Mouse (Mus musculus): ENCODE data around the gene A730061H03Rik. TPM values are rescaled to one million over a fixed set of nuclear protein-coding genes. Genes with fewer than 3 reads are reported as not detected.

The A730061H03Rik gene
- polyA plus RNA-seq, 1 experiment from 2014 or later: 1.1 TPM

DNA sequence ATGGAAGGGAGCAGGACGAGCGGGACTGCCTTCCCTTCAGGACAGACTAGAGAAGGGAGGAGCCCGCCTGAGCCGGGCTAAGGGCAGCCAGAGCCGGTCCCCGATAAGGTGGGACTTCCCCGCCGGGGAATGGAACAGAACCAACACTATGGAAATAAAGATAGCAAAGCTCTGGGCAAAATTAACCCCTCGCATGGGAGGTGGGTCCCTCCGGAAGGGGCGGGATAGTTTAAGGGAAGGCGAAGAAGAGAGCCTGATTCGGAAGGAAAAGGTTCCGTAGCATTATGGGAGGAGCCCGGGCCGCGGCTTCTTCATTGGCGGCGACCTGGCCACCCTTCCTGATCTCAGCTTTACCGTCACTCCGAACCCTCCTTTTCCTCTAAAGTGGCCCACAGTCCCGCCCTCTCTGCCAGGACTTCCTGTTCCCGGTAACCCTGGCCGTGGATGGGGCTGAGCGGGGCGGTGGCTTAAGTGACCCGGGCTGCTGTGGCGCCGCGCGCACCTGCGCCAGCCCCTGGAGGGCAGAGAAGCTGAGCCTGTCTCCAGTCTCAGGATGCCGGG, 31.2 kb upstream of the A730061H03Rik start, which contains the start of gene Rnf31:
Gene Rnf31 (plus strand): TSS at position 378 of the 561 bp plus-strand sequence.
- H3K4me2 ChIP-seq: peak within 1 kb of the TSS; percentile 96
- no peaks in the 10 kb centered on the region for H3K27me3 ChIP-seq
- peak within 1 kb of the TSS; percentile 89 for H3K4me3 ChIP-seq (replicated peaks)
- peaks cover 55% of the 10 kb centered on the region for H3K36me3 ChIP-seq
- H3K9ac ChIP-seq (replicated peaks): peak within 1 kb of the TSS; percentile 82
- H3K9me3 ChIP-seq: no peaks in the 10 kb centered on the region
- peaks cover 24% of the 10 kb centered on the region for H3K4me1 ChIP-seq (replicated peaks)
- WGBS: 0% methylated on average over 33 of the region's 33 CpGs
- H3K27ac ChIP-seq: peak within 1 kb of the TSS; percentile 94
- peak; percentile 88 for ATAC-seq (ENCODE audit: insufficient number of reproducible peaks, insufficient read depth, low FRiP score, low TSS enrichment, low read depth)

DNA sequence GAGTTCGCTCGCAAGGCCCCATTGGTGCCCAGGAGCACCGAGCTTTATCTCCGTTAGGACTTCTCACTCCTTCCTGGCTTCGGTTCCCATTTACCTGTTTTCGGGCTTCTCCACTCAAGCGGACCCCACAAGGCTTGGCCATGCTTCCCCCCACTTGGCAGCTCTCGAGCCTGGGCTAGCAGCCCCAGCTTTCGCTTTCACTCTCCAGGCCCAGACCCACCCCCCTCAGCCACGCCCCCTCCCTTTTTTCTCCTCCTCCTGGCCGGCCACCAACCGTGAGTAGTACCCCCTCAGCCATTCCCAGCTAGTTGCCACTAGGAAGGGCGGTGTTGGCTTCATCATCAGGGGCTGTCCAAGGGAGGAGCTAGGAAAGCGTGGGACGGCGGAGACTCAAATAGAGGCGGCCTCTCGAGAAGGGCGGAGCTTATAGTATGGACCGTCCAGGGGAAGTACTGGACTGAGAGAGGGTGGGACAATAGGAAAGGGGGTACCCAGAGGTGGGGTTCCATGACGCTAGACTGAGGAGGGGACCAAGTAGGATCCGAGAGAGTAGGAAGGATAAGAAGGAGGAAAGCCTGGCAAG, 30.6 kb upstream of the A730061H03Rik start, which contains the start of gene Psme2:
Gene Psme2 (minus strand): TSS at position 366 of the 583 bp plus-strand sequence.
- Histone ChIP-seq H3K4me2 (peak within 1 kb of the TSS; percentile 96), H3K27ac (peak within 1 kb of the TSS; percentile 94), H3K9ac (replicated peaks) (peak within 1 kb of the TSS; percentile 82), H3K4me3 (replicated peaks) (peak within 1 kb of the TSS; percentile 89), H3K9me3 (no peaks in the 10 kb centered on the region), H3K27me3 (no peaks in the 10 kb centered on the region), H3K4me1 (replicated peaks) (peaks cover 24% of the 10 kb centered on the region), H3K36me3 (peaks cover 50% of the 10 kb centered on the region)
- WGBS: 2% methylated on average over 22 of the region's 22 CpGs
- ATAC-seq (ENCODE audit: insufficient number of reproducible peaks, insufficient read depth, low FRiP score, low TSS enrichment, low read depth): peak; percentile 96

DNA sequence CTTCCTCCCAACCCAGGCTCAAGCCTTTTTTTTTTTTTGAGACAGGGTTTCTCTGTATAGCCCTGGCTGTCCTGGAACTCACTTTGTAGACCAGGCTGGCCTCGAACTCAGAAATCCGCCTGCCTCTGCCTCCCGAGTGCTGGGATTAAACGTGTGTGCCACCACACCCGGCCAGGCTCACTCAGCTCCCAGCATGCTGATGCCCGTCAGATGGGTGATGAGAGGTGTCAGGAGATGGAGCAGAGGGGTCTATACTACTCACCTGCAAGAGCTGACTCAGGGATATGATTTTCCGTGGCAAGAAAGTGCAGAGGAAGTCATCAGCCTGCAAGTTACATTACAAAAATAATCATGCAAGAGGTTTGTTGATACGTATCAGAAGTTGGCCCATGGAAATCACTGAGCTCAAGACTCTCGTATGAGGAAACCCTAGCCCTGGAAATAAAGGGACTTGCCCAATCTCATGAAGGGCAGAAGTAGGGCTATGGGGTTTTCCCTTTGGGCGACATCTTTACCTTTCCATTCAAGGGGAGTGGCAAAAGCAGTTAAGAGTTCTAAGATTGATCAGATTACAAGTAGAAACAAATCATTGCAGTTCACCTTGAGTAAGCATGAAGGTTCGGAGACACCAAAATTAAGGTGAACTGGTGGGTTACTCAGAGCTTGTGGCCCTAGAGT, 29.7 kb upstream of the A730061H03Rik start:
- Histone ChIP-seq H3K4me2 (peak overlapping the region; percentile 96), H3K27ac (peak overlapping the region; percentile 68; the same call in 1 of the 2 replicates)

DNA sequence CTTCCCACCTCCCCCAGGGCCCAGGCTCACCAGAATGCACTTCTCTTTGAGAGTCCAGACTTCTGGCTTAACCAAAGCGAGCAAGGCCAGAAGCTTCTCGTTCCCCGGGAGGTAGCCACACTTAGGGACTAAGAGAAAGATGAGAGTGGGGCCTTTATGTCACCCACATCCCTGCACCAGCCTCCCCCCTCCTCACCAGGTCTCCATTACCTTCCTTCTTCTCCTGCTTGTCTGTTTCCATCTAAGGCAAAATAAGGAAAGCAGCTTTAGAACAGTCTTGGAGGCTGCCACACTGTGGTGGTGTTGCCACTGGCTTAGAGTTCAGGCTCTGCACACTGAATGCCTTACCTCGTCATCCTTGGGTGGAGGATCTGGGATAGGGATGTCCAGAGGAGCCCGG, 29.1 kb upstream of the A730061H03Rik start:
- H3K27ac ChIP-seq: no peak overlapping the region
- H3K4me3 ChIP-seq (replicated peaks): no peak overlapping the region
- H3K36me3 ChIP-seq: peaks cover 34% of the 10 kb centered on the region
- no peak overlapping the region for H3K9ac ChIP-seq (replicated peaks)
- peaks cover 34% of the 10 kb centered on the region for H3K4me1 ChIP-seq (replicated peaks)
- peaks cover 5% of the 10 kb centered on the region; the same call in 1 of the 2 replicates for H3K27me3 ChIP-seq
- ATAC-seq (ENCODE audit: insufficient number of reproducible peaks, insufficient read depth, low FRiP score, low TSS enrichment, low read depth): no peak
- no peaks in the 10 kb centered on the region for H3K9me3 ChIP-seq
- 92% methylated on average over 5 of the region's 5 CpGs for WGBS
- no peak overlapping the region for H3K4me2 ChIP-seq

More for the DNA sequence above, 29.7 kb upstream of the A730061H03Rik start:
- H3K4me1 ChIP-seq (replicated peaks): peaks cover 28% of the 10 kb centered on the region
- 81% methylated on average over 11 of the region's 11 CpGs for WGBS
- H3K9ac ChIP-seq (replicated peaks): peak overlapping the region; percentile 70
- H3K36me3 ChIP-seq: peaks cover 40% of the 10 kb centered on the region
- H3K27me3 ChIP-seq: no peaks in the 10 kb centered on the region
- no peak for ATAC-seq (ENCODE audit: insufficient number of reproducible peaks, insufficient read depth, low FRiP score, low TSS enrichment, low read depth)
- H3K9me3 ChIP-seq: no peaks in the 10 kb centered on the region
- peak overlapping the region; percentile 89 for H3K4me3 ChIP-seq (replicated peaks)

DNA sequence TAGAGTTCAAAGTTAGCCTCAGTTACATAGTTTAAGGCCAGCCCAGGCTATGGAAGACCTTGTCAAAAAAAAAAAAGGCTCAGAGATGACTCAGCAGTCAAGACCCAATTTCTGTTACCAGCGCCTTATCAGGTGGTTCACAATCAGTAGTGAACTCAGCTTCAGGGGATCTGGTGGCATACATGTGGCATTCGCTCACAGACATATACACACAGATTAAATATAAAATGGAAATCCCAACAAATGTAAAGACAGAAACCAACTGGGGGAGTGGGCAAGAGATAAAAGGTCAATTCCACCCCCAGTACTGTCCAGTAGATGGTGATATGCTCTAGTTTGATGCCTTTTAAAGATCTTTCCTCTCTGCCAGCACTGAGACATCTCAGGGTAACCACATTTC, 25.9 kb upstream of the A730061H03Rik start:
- H3K27me3 ChIP-seq: peaks cover 7% of the 10 kb centered on the region; the same call in 1 of the 2 replicates
- H3K27ac ChIP-seq: no peak overlapping the region
- H3K4me1 ChIP-seq (replicated peaks): peaks cover 16% of the 10 kb centered on the region
- ATAC-seq (ENCODE audit: insufficient number of reproducible peaks, insufficient read depth, low FRiP score, low TSS enrichment, low read depth): no peak
- no peak overlapping the region for H3K4me3 ChIP-seq (replicated peaks)
- H3K9ac ChIP-seq (replicated peaks): no peak overlapping the region
- no peaks in the 10 kb centered on the region for H3K9me3 ChIP-seq
- no peak overlapping the region for H3K4me2 ChIP-seq
- WGBS: 98% methylated on average over 2 of the region's 2 CpGs
- H3K36me3 ChIP-seq: peaks cover 38% of the 10 kb centered on the region

DNA sequence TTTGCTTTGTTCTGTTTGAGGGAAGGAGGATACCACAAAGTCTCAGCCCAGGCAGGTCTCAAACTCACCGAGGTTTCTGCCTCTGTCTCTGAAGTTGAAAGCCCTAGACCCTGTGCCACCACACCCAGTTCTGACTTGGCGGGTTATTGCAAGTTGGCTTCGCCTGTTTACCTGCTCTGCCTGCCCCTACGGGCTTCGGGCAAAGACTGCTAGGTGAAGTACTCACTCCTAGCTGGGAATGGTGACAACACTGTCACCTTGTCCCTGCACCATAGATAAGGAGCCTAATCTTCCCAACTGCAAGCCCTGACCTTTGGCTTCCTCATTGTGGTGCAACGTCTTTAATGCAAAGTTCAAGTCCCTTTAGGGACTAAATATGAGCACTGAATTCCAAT, 25.4 kb upstream of the A730061H03Rik start:
- Histone ChIP-seq H3K9ac (replicated peaks) (no peak overlapping the region), H3K4me3 (replicated peaks) (0 out of 2 replicates have a peak overlapping the region, but pooled peaks have one; percentile 48), H3K4me2 (peak overlapping the region; percentile 91), H3K27me3 (peaks cover 7% of the 10 kb centered on the region; the same call in 1 of the 2 replicates), H3K36me3 (peaks cover 44% of the 10 kb centered on the region), H3K27ac (no peak overlapping the region), H3K4me1 (replicated peaks) (peaks cover 16% of the 10 kb centered on the region), H3K9me3 (no peaks in the 10 kb centered on the region)
- WGBS: 58% methylated on average over 6 of the region's 6 CpGs
- no peak for ATAC-seq (ENCODE audit: insufficient number of reproducible peaks, insufficient read depth, low FRiP score, low TSS enrichment, low read depth)

DNA sequence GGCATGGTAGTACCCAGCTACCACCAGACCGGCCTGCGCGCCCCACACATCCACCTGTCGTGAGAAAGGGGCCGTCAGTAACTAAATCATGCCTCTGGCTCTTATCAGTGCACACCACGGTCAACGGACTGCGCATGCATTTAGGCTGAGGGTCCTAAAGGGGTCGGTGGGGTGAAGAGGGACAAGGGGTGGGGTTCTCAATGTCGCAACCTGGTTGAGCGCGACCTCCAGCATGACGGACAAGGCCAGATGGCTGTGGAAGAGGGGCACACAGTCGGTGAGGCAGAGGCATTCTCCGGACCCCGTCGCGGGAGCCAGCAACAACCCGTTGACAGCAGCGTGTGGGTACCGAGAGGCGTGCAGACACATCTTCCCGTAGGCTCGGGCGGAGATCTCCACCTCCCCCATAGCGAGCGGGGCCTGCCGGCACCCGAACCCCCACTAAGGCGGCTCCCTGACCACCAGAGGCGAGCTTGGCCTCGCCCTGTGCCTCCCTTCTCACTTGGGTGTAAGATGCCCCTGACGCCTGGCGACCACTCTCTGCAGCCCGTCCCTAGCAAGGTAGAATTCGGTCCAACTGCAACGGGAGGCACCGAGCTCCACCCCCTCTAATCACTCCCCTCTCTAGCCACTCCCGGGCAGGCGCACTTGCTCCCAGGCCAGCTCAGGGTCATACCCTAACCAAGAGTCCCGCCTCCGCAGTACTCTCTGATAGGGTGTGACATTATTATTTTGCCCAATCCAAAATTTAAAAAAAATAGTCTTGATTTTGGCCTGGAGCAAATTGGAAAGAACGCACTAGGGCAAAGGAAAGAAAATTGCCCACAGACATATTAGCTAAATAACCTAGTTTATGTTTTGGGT, 24.7 kb upstream of the A730061H03Rik start, which contains the start of gene Emc9:
Gene Emc9 (minus strand): TSS at position 601 of the 864 bp plus-strand sequence.
- Histone ChIP-seq H3K4me3 (replicated peaks) (peak within 1 kb of the TSS; percentile 48), H3K27ac (no peak within 1 kb of the TSS), H3K9me3 (no peaks in the 10 kb centered on the region), H3K4me1 (replicated peaks) (peaks cover 12% of the 10 kb centered on the region), H3K36me3 (peaks cover 50% of the 10 kb centered on the region), H3K4me2 (peak within 1 kb of the TSS; percentile 91), H3K27me3 (peaks cover 7% of the 10 kb centered on the region; the same call in 1 of the 2 replicates), H3K9ac (replicated peaks) (peak within 1 kb of the TSS; percentile 64)
- ATAC-seq (ENCODE audit: insufficient number of reproducible peaks, insufficient read depth, low FRiP score, low TSS enrichment, low read depth): peak; percentile 85
- WGBS: 2% methylated on average over 43 of the region's 43 CpGs

DNA sequence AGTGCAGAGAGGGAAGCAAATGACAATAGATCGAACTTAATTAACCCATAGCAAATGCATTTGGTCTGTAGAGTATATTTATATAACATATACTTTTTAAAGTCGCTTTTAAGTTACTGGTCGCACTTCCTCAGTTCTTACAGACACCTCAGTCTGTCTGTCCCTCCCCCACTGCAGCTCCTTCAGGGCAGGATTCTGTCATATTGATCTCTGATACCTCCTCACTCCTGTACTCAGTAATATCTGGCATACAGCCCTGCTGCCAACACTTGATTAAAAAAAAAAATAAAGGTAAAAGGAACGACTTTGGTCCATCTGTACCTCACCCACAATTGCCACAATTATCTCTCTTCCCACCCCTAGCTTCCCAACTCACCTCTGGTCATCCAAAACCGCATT, 24.1 kb upstream of the A730061H03Rik start:
- H3K9ac ChIP-seq (replicated peaks): no peak overlapping the region
- H3K27ac ChIP-seq: no peak overlapping the region

DNA sequence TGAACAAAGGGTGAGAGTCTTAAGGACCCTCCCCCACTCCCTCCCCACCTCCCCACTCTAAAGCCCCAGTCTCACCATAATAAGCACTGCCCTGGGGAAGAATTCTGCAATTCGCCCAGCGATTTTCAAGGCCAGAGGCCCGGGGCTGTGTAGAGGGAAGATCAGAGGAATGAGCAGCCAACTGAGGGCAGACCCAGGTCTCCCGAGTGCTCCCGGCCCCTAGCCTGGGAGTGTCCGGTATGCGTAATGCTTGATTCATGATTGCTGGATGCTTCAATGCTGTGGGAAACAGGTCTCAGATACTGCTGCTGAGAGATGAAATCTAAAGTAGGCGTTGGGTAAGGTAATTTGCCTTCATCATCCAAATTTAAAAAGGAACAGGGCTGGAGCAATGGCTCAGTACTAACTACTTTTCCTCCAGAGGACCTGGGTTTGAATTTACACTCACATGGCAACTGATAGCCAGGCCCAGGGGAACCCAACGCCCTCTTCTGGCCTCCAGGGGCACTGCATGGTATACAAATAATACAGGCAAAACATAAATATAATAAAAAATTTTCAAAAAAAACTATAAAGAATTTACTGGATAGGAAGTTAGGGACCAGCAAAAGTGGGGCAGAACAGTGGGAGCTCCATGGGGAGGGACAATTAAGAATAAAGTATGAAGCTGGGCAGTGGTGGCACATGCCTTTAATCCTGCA, 21.9 kb upstream of the A730061H03Rik start:
- Histone ChIP-seq H3K4me1 (replicated peaks) (peaks cover 18% of the 10 kb centered on the region), H3K36me3 (peaks cover 32% of the 10 kb centered on the region), H3K27ac (no peak overlapping the region), H3K9ac (replicated peaks) (no peak overlapping the region), H3K4me3 (replicated peaks) (no peak overlapping the region), H3K4me2 (no peak overlapping the region), H3K27me3 (peaks cover 7% of the 10 kb centered on the region; the same call in 1 of the 2 replicates), H3K9me3 (no peaks in the 10 kb centered on the region)
- WGBS: 78% methylated on average over 9 of the region's 9 CpGs
- no peak for ATAC-seq (ENCODE audit: insufficient number of reproducible peaks, insufficient read depth, low FRiP score, low TSS enrichment, low read depth)

More for the DNA sequence above, 24.1 kb upstream of the A730061H03Rik start:
- 37% methylated on average over 5 of the region's 5 CpGs for WGBS
- no peak for ATAC-seq (ENCODE audit: insufficient number of reproducible peaks, insufficient read depth, low FRiP score, low TSS enrichment, low read depth)
- Histone ChIP-seq H3K4me2 (peak overlapping the region; percentile 91), H3K36me3 (peaks cover 52% of the 10 kb centered on the region), H3K4me1 (replicated peaks) (peaks cover 9% of the 10 kb centered on the region), H3K4me3 (replicated peaks) (peak overlapping the region; percentile 48), H3K9me3 (no peaks in the 10 kb centered on the region), H3K27me3 (peaks cover 7% of the 10 kb centered on the region; the same call in 1 of the 2 replicates)

DNA sequence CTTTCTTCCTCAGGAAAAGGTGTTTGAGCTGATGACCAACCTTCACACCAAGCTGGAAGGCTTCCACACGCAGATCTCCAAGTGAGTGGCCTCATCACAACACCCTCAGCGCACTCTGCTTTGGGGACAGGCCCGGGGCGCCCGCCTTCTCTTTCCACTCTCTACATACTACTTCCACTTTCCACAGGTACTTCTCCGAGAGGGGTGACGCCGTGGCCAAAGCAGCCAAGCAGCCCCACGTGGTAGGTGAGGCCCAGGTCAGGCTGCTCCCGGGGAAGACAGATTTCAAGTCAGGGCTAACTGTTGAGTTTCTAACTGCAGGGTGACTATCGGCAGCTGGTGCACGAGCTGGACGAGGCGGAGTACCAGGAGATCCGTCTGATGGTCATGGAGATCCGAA, 20.5 kb upstream of the A730061H03Rik start:
- Histone ChIP-seq H3K9me3 (no peaks in the 10 kb centered on the region), H3K27ac (no peak overlapping the region), H3K27me3 (peaks cover 7% of the 10 kb centered on the region; the same call in 1 of the 2 replicates), H3K36me3 (peaks cover 27% of the 10 kb centered on the region), H3K4me1 (replicated peaks) (peaks cover 20% of the 10 kb centered on the region), H3K9ac (replicated peaks) (no peak overlapping the region), H3K4me2 (no peak overlapping the region), H3K4me3 (replicated peaks) (no peak overlapping the region)
- no peak for ATAC-seq (ENCODE audit: insufficient number of reproducible peaks, insufficient read depth, low FRiP score, low TSS enrichment, low read depth)
- 93% methylated on average over 16 of the region's 16 CpGs for WGBS

Measured in limb, embryonic 12.5 days (tissue).